Mouse (Mus musculus): ENCODE measurements around the gene Olfr552. TPM values are rescaled to one million over a fixed set of nuclear protein-coding genes. Genes with fewer than 3 reads are reported as not detected.
"Not testable (repeated sequence)": the region's sequence is repeated elsewhere in the genome, so short reads cannot be mapped to it uniquely, and the experiment has no call there.

The Olfr552 gene
- polyA plus RNA-seq, 1 experiment = not detected

DNA sequence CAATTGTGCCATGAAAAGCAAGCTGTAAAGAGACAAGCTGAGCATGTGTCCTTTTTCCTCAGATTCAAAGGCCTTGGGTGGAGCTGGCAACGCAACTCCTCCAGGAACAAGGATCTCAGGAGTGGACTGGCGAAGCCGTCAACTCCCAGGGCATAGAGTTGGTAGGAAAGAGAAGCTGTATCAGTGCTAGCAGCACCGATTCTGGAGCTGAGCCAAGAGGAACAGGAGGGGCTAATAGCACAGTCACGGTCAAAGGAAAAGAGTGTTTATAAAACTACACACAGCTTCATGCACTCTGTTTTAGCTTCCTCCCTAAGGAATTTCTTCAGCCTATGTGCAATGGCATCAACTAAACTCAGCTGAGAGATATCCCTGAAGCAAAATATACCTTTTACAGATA is 22.0 kb downstream of the Olfr552 start:
- TF ChIP-seq MYOD1 (IDR thresholded peaks at IDR 0.05; ENCODE audit: control insufficient read depth, insufficient read length, low read depth) (no peak), MAX (IDR thresholded peaks at IDR 0.05) (no peak), CTCF (IDR thresholded peaks at IDR 0.05; ENCODE audit: control insufficient read depth, insufficient read depth, insufficient read length) (no peak), CEBPB (IDR thresholded peaks at IDR 0.05; ENCODE audit: low read depth) (no peak)
- H3K79me3 ChIP-seq (ENCODE audit: low read depth) = no peaks in the 10 kb centered on the region
- H3K27me3 ChIP-seq (ENCODE audit: control insufficient read depth, insufficient read depth, insufficient read length) = no peaks in the 10 kb centered on the region
- no peak overlapping the region for H3K4me3 ChIP-seq (ENCODE audit: insufficient read depth, poor library complexity, severe bottlenecking)
- H3K36me3 ChIP-seq (ENCODE audit: control insufficient read depth, insufficient read depth) = no peaks in the 10 kb centered on the region
- H3ac ChIP-seq (ENCODE audit: control insufficient read depth, insufficient read length, low read depth) = no peak overlapping the region
- no peaks in the 10 kb centered on the region for H3K79me2 ChIP-seq (ENCODE audit: control insufficient read depth, insufficient read depth)

DNA sequence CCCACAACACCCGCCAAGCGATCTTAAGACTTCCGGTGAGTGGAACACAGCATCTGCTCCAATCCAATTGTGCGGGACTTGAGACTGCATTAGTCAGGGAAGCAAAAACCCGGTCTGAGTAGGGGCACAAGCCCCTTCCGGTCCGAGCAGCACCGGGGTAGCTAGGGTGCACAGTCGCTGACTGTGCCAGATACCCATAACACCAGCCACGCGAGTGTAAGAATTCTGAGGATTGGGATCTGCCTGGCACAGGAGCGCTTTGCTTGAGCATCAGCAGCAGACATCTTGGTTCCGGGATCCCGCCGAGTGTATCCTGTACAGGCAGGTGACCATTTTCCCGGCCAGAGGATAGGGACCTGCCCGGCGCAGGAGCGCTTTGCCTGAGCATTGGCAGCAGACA is 22.8 kb downstream of the Olfr552 start:
- not testable (repeated sequence) for H3K79me3 ChIP-seq (ENCODE audit: low read depth); H3K79me2 ChIP-seq (ENCODE audit: control insufficient read depth, insufficient read depth); H3K27me3 ChIP-seq (ENCODE audit: control insufficient read depth, insufficient read depth, insufficient read length); H3ac ChIP-seq (ENCODE audit: control insufficient read depth, insufficient read length, low read depth); H3K4me3 ChIP-seq (ENCODE audit: insufficient read depth, poor library complexity, severe bottlenecking); H3K36me3 ChIP-seq (ENCODE audit: control insufficient read depth, insufficient read depth)

- no peak for TF ChIP-seq FOSL1 (IDR thresholded peaks at IDR 0.05; ENCODE audit: insufficient read depth, low read length, poor library complexity, severe bottlenecking)
- no peak for TF ChIP-seq CTCF (IDR thresholded peaks at IDR 0.05; ENCODE audit: control insufficient read depth, insufficient read depth, insufficient read length)
- no peak for TF ChIP-seq MYOG (IDR thresholded peaks at IDR 0.05; ENCODE audit: control insufficient read depth, extremely low read depth, insufficient read length)
- TF ChIP-seq MYOD1 (IDR thresholded peaks at IDR 0.05; ENCODE audit: control insufficient read depth, insufficient read length, low read depth) = no peak
- TF ChIP-seq MAX (IDR thresholded peaks at IDR 0.05) = no peak
- no peak for TF ChIP-seq USF1 (IDR thresholded peaks at IDR 0.05; ENCODE audit: low read depth)
- Histone ChIP-seq H3ac (ENCODE audit: control insufficient read depth, insufficient read length, low read depth) (no peak overlapping the region), H3K36me3 (ENCODE audit: control insufficient read depth, insufficient read depth) (no peaks in the 10 kb centered on the region), H3K79me3 (ENCODE audit: low read depth) (no peaks in the 10 kb centered on the region), H3K79me2 (ENCODE audit: control insufficient read depth, insufficient read depth) (no peaks in the 10 kb centered on the region), H3K27me3 (ENCODE audit: control insufficient read depth, insufficient read depth, insufficient read length) (no peaks in the 10 kb centered on the region), H3K4me3 (ENCODE audit: insufficient read depth, poor library complexity, severe bottlenecking) (no peak overlapping the region)
These were observed 39.1 kb downstream of the Olfr552 start for GRCm38 (mm10) chr7:102636665-102637064.

GRCm38 (mm10) chr7:102638132-102638531 is 40.6 kb downstream of the Olfr552 start, which contains the start of gene Olfr554:
TSS of gene Olfr554 (plus strand) at chr7:102638432.
- H3K27me3 ChIP-seq (ENCODE audit: control insufficient read depth, insufficient read depth, insufficient read length) = no peaks in the 10 kb centered on the region
- no peaks in the 10 kb centered on the region for H3K79me3 ChIP-seq (ENCODE audit: low read depth)
- H3K79me2 ChIP-seq (ENCODE audit: control insufficient read depth, insufficient read depth) = no peaks in the 10 kb centered on the region
- no peak within 1 kb of the TSS for H3K4me3 ChIP-seq (ENCODE audit: insufficient read depth, poor library complexity, severe bottlenecking)
- no peaks in the 10 kb centered on the region for H3K36me3 ChIP-seq (ENCODE audit: control insufficient read depth, insufficient read depth)
- TF ChIP-seq CEBPB (IDR thresholded peaks at IDR 0.05; ENCODE audit: low read depth) (no peak), MYOG (IDR thresholded peaks at IDR 0.05; ENCODE audit: control insufficient read depth, extremely low read depth, insufficient read length) (no peak), USF1 (IDR thresholded peaks at IDR 0.05; ENCODE audit: low read depth) (no peak), MAX (IDR thresholded peaks at IDR 0.05) (no peak), CTCF (IDR thresholded peaks at IDR 0.05; ENCODE audit: control insufficient read depth, insufficient read depth, insufficient read length) (no peak), MYOD1 (IDR thresholded peaks at IDR 0.05; ENCODE audit: control insufficient read depth, insufficient read length, low read depth) (no peak), FOSL1 (IDR thresholded peaks at IDR 0.05; ENCODE audit: insufficient read depth, low read length, poor library complexity, severe bottlenecking) (no peak)
- H3ac ChIP-seq (ENCODE audit: control insufficient read depth, insufficient read length, low read depth) = no peak within 1 kb of the TSS

DNA sequence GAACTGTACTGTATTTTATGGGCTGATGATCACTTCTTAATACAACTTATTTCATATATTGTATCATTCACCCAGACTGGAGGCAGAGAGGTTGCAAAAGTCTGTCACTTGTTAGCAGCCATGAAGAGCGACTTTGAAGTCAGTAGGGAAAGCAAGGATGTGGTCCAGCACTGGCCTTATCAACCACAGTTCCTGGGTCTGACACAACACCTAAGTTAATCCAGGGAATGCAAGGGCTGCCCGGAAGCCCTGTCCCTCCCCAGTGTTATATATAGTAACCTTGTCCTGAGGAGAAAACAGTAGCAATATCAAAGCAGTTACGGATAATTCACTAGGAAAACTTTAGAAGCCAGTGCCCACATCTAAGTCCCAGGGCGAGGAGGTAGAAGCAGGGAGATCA is 47.4 kb downstream of the Olfr552 start:
- H3ac ChIP-seq (ENCODE audit: control insufficient read depth, insufficient read length, low read depth); H3K79me2 ChIP-seq (ENCODE audit: control insufficient read depth, insufficient read depth); H3K36me3 ChIP-seq (ENCODE audit: control insufficient read depth, insufficient read depth); H3K4me3 ChIP-seq (ENCODE audit: insufficient read depth, poor library complexity, severe bottlenecking); H3K79me3 ChIP-seq (ENCODE audit: low read depth); H3K27me3 ChIP-seq (ENCODE audit: control insufficient read depth, insufficient read depth, insufficient read length): not testable (repeated sequence)

Other genes with a start within 250 kb of the Olfr552 start
- gene Rrm1, start 156.1 kb upstream of the Olfr552 start, polyA plus RNA-seq (2012; fragmentation: generic; extraction: Trizol) = 123 TPM
- 0.04 TPM for gene Olfr543, start 116.1 kb upstream of the Olfr552 start, polyA plus RNA-seq (2012; fragmentation: generic; extraction: Trizol)
- gene Olfr544, start 109.5 kb upstream of the Olfr552 start, polyA plus RNA-seq (2012; fragmentation: generic; extraction: Trizol) = 0.01 TPM
- gene Olfr545, start 98.2 kb upstream of the Olfr552 start, polyA plus RNA-seq (2012; fragmentation: generic; extraction: Trizol) = not detected
- not detected for gene Olfr547, start 63.0 kb upstream of the Olfr552 start, polyA plus RNA-seq (2012; fragmentation: generic; extraction: Trizol)
- gene Olfr548-ps1, start 56.9 kb upstream of the Olfr552 start, polyA plus RNA-seq (2012; fragmentation: generic; extraction: Trizol) = not detected
- gene Olfr549, start 47.9 kb upstream of the Olfr552 start, polyA plus RNA-seq (2012; fragmentation: generic; extraction: Trizol) = not detected
- gene Trim21, start 32.3 kb upstream of the Olfr552 start, polyA plus RNA-seq (2012; fragmentation: generic; extraction: Trizol) = 0.49 TPM
- gene Olfr550, start 26.3 kb upstream of the Olfr552 start, polyA plus RNA-seq (2012; fragmentation: generic; extraction: Trizol) = not detected
- not detected for gene Olfr551, start 5.9 kb upstream of the Olfr552 start, polyA plus RNA-seq (2012; fragmentation: generic; extraction: Trizol)
- gene Olfr553, start 20.4 kb downstream of the Olfr552 start, polyA plus RNA-seq (2012; fragmentation: generic; extraction: Trizol) = not detected
- gene Olfr554, start 40.7 kb downstream of the Olfr552 start, polyA plus RNA-seq (2012; fragmentation: generic; extraction: Trizol) = not detected
- gene Olfr555, start 61.1 kb downstream of the Olfr552 start, polyA plus RNA-seq (2012; fragmentation: generic; extraction: Trizol) = not detected
- gene Olfr556, start 67.1 kb downstream of the Olfr552 start, polyA plus RNA-seq (2012; fragmentation: generic; extraction: Trizol) = not detected
- 2.0 TPM for gene Trim68, start 89.6 kb downstream of the Olfr552 start, polyA plus RNA-seq (2012; fragmentation: generic; extraction: Trizol)
- gene Olfr557, start 98.1 kb downstream of the Olfr552 start, polyA plus RNA-seq (2012; fragmentation: generic; extraction: Trizol) = not detected
- gene Olfr558, start 104.4 kb downstream of the Olfr552 start, polyA plus RNA-seq (2012; fragmentation: generic; extraction: Trizol) = not detected
- not detected for gene Olfr33, start 121.3 kb downstream of the Olfr552 start, polyA plus RNA-seq (2012; fragmentation: generic; extraction: Trizol)
- gene Olfr559, start 129.7 kb downstream of the Olfr552 start, polyA plus RNA-seq (2012; fragmentation: generic; extraction: Trizol) = not detected
- not detected for gene Olfr560, start 161.6 kb downstream of the Olfr552 start, polyA plus RNA-seq (2012; fragmentation: generic; extraction: Trizol)
- not detected for gene Olfr78, start 161.7 kb downstream of the Olfr552 start, polyA plus RNA-seq (2012; fragmentation: generic; extraction: Trizol)
- not detected for gene Olfr561, start 173.5 kb downstream of the Olfr552 start, polyA plus RNA-seq (2012; fragmentation: generic; extraction: Trizol)
- not detected for gene Olfr564, start 205.7 kb downstream of the Olfr552 start, polyA plus RNA-seq (2012; fragmentation: generic; extraction: Trizol)

Data from C2C12 (cell line).